Mouse (Mus musculus): ENCODE data around the gene Hint3. TPM values are rescaled to one million over a fixed set of nuclear protein-coding genes. Genes with fewer than 3 reads are reported as not detected.

The Hint3 gene
- polyA plus RNA-seq (2014; fragmentation: Nextera tagmentation; extraction: Ambion mirVana): 26.1 and 30.2 TPM in 2 replicates

GRCm38 (mm10) chr10:30629513-30629912, at the start of gene Hint3:
Hint3 (minus strand) TSS chr10:30629632.
- no peak within 1 kb of the TSS for H3K4me3 ChIP-seq (ENCODE audit: low read depth, low read length)
- H3K4me1 ChIP-seq (ENCODE audit: control insufficient read depth, insufficient read depth, low read length): no peaks in the 10 kb centered on the region; the same call in 1 of the 2 replicates
- H3K4me2 ChIP-seq: no peak within 1 kb of the TSS
- no peaks in the 10 kb centered on the region for H3K9me3 ChIP-seq (replicated peaks; ENCODE audit: control insufficient read depth, low read length)
- H3K9ac ChIP-seq (ENCODE audit: low read depth, low read length): no peak within 1 kb of the TSS
- ATAC-seq (replicated peaks; ENCODE audit: insufficient number of reproducible peaks, low FRiP score, low TSS enrichment): no peak
- WGBS (ENCODE audit: insufficient replicate concordance): 81% methylated on average over 3 of the region's 3 CpGs
- no peaks in the 10 kb centered on the region for H3K27me3 ChIP-seq (ENCODE audit: control insufficient read depth, insufficient read depth, low read length)
- no peak within 1 kb of the TSS for H3K27ac ChIP-seq (ENCODE audit: low read depth, low read length)
- no peaks in the 10 kb centered on the region for H3K36me3 ChIP-seq (ENCODE audit: control insufficient read depth, insufficient read depth, low read length)

GRCm38 (mm10) chr10:30678051-30678450, 48.6 kb upstream of the Hint3 start:
- no peak overlapping the region for H3K4me2 ChIP-seq
- H3K27me3 ChIP-seq (ENCODE audit: control insufficient read depth, insufficient read depth, low read length): no peaks in the 10 kb centered on the region
- no peak overlapping the region for H3K9ac ChIP-seq (ENCODE audit: low read depth, low read length)
- H3K27ac ChIP-seq (ENCODE audit: low read depth, low read length): no peak overlapping the region
- no peaks in the 10 kb centered on the region for H3K9me3 ChIP-seq (replicated peaks; ENCODE audit: control insufficient read depth, low read length)
- H3K4me3 ChIP-seq (ENCODE audit: low read depth, low read length): no peak overlapping the region
- H3K4me1 ChIP-seq (ENCODE audit: control insufficient read depth, insufficient read depth, low read length): no peaks in the 10 kb centered on the region
- no peaks in the 10 kb centered on the region for H3K36me3 ChIP-seq (ENCODE audit: control insufficient read depth, insufficient read depth, low read length)
- no peak for ATAC-seq (replicated peaks; ENCODE audit: insufficient number of reproducible peaks, low FRiP score, low TSS enrichment)
- 71% methylated on average over 2 of the region's 2 CpGs for WGBS (ENCODE audit: insufficient replicate concordance)

GRCm38 (mm10) chr10:30674825-30675224, 45.4 kb upstream of the Hint3 start:
- Histone ChIP-seq H3K36me3 (ENCODE audit: control insufficient read depth, insufficient read depth, low read length) (no peaks in the 10 kb centered on the region; the same call in 1 of the 2 replicates), H3K9ac (ENCODE audit: low read depth, low read length) (no peak overlapping the region), H3K9me3 (replicated peaks; ENCODE audit: control insufficient read depth, low read length) (no peaks in the 10 kb centered on the region), H3K27ac (ENCODE audit: low read depth, low read length) (no peak overlapping the region), H3K27me3 (ENCODE audit: control insufficient read depth, insufficient read depth, low read length) (no peaks in the 10 kb centered on the region), H3K4me2 (no peak overlapping the region), H3K4me3 (ENCODE audit: low read depth, low read length) (no peak overlapping the region), H3K4me1 (ENCODE audit: control insufficient read depth, insufficient read depth, low read length) (no peaks in the 10 kb centered on the region)
- 65% methylated on average over 3 of the region's 3 CpGs for WGBS (ENCODE audit: insufficient replicate concordance)
- no peak for ATAC-seq (replicated peaks; ENCODE audit: insufficient number of reproducible peaks, low FRiP score, low TSS enrichment)

GRCm38 (mm10) chr10:30666580-30666979, 37.1 kb upstream of the Hint3 start:
- Histone ChIP-seq H3K36me3 (ENCODE audit: control insufficient read depth, insufficient read depth, low read length) (no peaks in the 10 kb centered on the region; the same call in 1 of the 2 replicates), H3K9me3 (replicated peaks; ENCODE audit: control insufficient read depth, low read length) (no peaks in the 10 kb centered on the region), H3K4me2 (no peak overlapping the region), H3K27me3 (ENCODE audit: control insufficient read depth, insufficient read depth, low read length) (no peaks in the 10 kb centered on the region), H3K9ac (ENCODE audit: low read depth, low read length) (no peak overlapping the region), H3K4me3 (ENCODE audit: low read depth, low read length) (no peak overlapping the region), H3K27ac (ENCODE audit: low read depth, low read length) (no peak overlapping the region), H3K4me1 (ENCODE audit: control insufficient read depth, insufficient read depth, low read length) (no peaks in the 10 kb centered on the region)
- ATAC-seq (replicated peaks; ENCODE audit: insufficient number of reproducible peaks, low FRiP score, low TSS enrichment): no peak
- 84% methylated on average over 2 of the region's 2 CpGs for WGBS (ENCODE audit: insufficient replicate concordance)

GRCm38 (mm10) chr10:30660564-30661328, 31.3 kb upstream of the Hint3 start:
- no peak for ATAC-seq (replicated peaks; ENCODE audit: insufficient number of reproducible peaks, low FRiP score, low TSS enrichment)
- 78% methylated on average over 6 of the region's 6 CpGs for WGBS (ENCODE audit: insufficient replicate concordance)

GRCm38 (mm10) chr10:30655655-30656054, 26.2 kb upstream of the Hint3 start:
- ATAC-seq (replicated peaks; ENCODE audit: insufficient number of reproducible peaks, low FRiP score, low TSS enrichment): no peak
- H3K36me3 ChIP-seq (ENCODE audit: control insufficient read depth, insufficient read depth, low read length): peaks cover 5% of the 10 kb centered on the region; the same call in 1 of the 2 replicates
- H3K4me2 ChIP-seq: peak overlapping the region; percentile 59
- H3K9me3 ChIP-seq (replicated peaks; ENCODE audit: control insufficient read depth, low read length): no peaks in the 10 kb centered on the region
- no peaks in the 10 kb centered on the region for H3K4me1 ChIP-seq (ENCODE audit: control insufficient read depth, insufficient read depth, low read length)
- H3K27ac ChIP-seq (ENCODE audit: low read depth, low read length): 0 out of 2 replicates have a peak overlapping the region, but pooled peaks have one; percentile 22
- peak overlapping the region; percentile 30 for H3K4me3 ChIP-seq (ENCODE audit: low read depth, low read length)
- no peaks in the 10 kb centered on the region for H3K27me3 ChIP-seq (ENCODE audit: control insufficient read depth, insufficient read depth, low read length)
- 20% methylated on average over 5 of the region's 5 CpGs for WGBS (ENCODE audit: insufficient replicate concordance)
- peak overlapping the region; percentile 59 for H3K9ac ChIP-seq (ENCODE audit: low read depth, low read length)

More at GRCm38 (mm10) chr10:30660564-30661328, 31.3 kb upstream of the Hint3 start:
- no peaks in the 10 kb centered on the region for H3K27me3 ChIP-seq (ENCODE audit: control insufficient read depth, insufficient read depth, low read length)
- no peak overlapping the region for H3K4me3 ChIP-seq (ENCODE audit: low read depth, low read length)
- no peaks in the 10 kb centered on the region for H3K9me3 ChIP-seq (replicated peaks; ENCODE audit: control insufficient read depth, low read length)
- no peaks in the 10 kb centered on the region for H3K4me1 ChIP-seq (ENCODE audit: control insufficient read depth, insufficient read depth, low read length)
- H3K9ac ChIP-seq (ENCODE audit: low read depth, low read length): no peak overlapping the region
- no peak overlapping the region for H3K4me2 ChIP-seq
- H3K36me3 ChIP-seq (ENCODE audit: control insufficient read depth, insufficient read depth, low read length): peaks cover 2% of the 10 kb centered on the region; the same call in 1 of the 2 replicates
- no peak overlapping the region for H3K27ac ChIP-seq (ENCODE audit: low read depth, low read length)

- H3K4me1 ChIP-seq (ENCODE audit: control insufficient read depth, insufficient read depth, low read length): no peaks in the 10 kb centered on the region
- no peak overlapping the region for H3K27ac ChIP-seq (ENCODE audit: low read depth, low read length)
- H3K9me3 ChIP-seq (replicated peaks; ENCODE audit: control insufficient read depth, low read length): no peaks in the 10 kb centered on the region
- WGBS (ENCODE audit: insufficient replicate concordance): 70% methylated on average over 2 of the region's 2 CpGs
- H3K4me2 ChIP-seq: no peak overlapping the region
- peaks cover 5% of the 10 kb centered on the region; the same call in 1 of the 2 replicates for H3K36me3 ChIP-seq (ENCODE audit: control insufficient read depth, insufficient read depth, low read length)
- no peak overlapping the region for H3K4me3 ChIP-seq (ENCODE audit: low read depth, low read length)
- no peak for ATAC-seq (replicated peaks; ENCODE audit: insufficient number of reproducible peaks, low FRiP score, low TSS enrichment)
- H3K9ac ChIP-seq (ENCODE audit: low read depth, low read length): no peak overlapping the region
- no peaks in the 10 kb centered on the region for H3K27me3 ChIP-seq (ENCODE audit: control insufficient read depth, insufficient read depth, low read length)
Measured at GRCm38 (mm10) chr10:30647681-30648080, 18.2 kb upstream of the Hint3 start.

GRCm38 (mm10) chr10:30638216-30638615, 8.8 kb upstream of the Hint3 start:
- 73% methylated on average over 3 of the region's 3 CpGs for WGBS (ENCODE audit: insufficient replicate concordance)
- Histone ChIP-seq H3K36me3 (ENCODE audit: control insufficient read depth, insufficient read depth, low read length) (no peaks in the 10 kb centered on the region), H3K27ac (ENCODE audit: low read depth, low read length) (no peak overlapping the region), H3K9ac (ENCODE audit: low read depth, low read length) (no peak overlapping the region), H3K9me3 (replicated peaks; ENCODE audit: control insufficient read depth, low read length) (no peaks in the 10 kb centered on the region), H3K4me2 (no peak overlapping the region), H3K4me1 (ENCODE audit: control insufficient read depth, insufficient read depth, low read length) (no peaks in the 10 kb centered on the region), H3K4me3 (ENCODE audit: low read depth, low read length) (no peak overlapping the region), H3K27me3 (ENCODE audit: control insufficient read depth, insufficient read depth, low read length) (no peaks in the 10 kb centered on the region)
- no peak for ATAC-seq (replicated peaks; ENCODE audit: insufficient number of reproducible peaks, low FRiP score, low TSS enrichment)
